Mouse (Mus musculus): Measurements from ENCODE around the gene Scfd2.

Gene Scfd2

DNA sequence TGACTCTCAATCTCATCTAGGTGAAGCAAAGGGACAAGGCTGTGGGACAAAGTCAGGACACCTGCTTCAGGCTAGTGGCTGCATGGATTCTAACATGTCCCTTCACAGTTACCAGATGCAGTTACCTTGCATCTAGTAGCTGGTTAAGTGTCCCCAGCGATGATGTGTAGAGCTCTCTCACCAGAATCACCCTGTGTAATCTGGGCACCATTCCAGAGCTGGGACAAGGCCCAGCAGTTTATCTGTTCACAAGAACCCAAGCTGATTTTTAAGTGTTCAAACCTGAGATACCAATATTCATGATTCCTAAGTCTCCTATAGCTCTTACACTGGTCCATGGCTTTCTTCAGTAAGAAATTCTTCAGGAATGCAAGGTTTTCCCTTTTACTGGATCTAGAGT, 264.4 kb downstream of the Scfd2 start:
- DNase-seq, result no peak

DNA sequence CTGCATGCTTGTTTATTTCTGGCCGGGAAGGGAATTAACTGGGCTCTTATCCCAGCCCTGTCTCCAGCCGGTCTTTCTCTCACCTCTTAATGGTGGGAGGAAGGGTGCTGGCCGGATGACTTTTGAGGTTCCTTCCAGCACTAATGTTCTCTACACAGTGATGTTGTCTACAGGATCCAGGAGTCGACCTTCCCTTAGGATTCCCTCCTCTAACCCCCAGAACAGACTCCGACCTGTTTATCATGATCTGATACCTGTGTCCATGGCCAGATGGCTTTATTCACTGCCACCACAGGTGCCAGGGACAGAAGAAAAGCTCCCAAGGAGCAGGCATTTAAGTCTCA, 265.1 kb downstream of the Scfd2 start:
- no peak for DNase-seq

GRCm38 (mm10) chr5:74265601-74266475, 265.7 kb downstream of the Scfd2 start:
- no peak for DNase-seq

DNA sequence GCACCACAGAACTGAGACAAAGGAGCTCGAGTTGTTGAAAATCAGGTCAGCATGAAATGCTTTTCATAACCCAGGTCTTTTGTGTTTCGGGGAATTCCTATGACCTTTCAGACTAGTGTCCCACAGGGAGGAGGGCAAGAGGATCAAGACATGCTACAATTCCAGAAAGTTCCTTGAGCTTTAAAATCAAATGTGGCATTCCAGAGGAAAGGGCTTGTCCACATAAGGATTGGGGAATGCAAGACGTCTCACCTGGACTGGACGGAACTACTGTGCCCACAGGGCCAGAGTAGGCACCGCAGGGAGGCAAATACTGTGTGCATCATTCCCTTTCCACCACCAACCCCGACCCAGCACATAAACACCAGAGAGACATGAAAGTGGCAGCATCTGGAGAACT, 266.4 kb downstream of the Scfd2 start:
- no peak for DNase-seq

- DNase-seq, result no peak
These were observed 267.0 kb downstream of the Scfd2 start for GRCm38 (mm10) chr5:74264541-74264940.

DNA sequence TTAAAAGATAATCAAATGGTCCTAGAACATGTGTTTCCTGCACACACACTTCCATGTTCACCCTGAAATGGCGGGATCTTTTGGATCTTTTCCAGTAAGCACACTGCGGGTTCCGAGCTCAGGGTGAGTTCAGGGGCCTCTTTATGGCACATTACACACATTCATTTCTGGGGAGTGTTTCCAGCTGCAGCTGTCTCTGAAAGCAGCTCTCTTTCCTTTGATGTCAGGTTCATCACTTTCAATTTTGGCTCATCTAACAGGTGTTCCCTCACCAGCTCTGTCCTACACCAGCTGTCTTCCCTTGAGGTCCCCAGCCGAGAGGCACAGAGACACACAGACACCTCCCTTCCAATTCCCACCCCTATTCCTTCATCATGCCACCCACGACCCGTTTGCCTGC, 270.5 kb downstream of the Scfd2 start:
- no peak for DNase-seq

DNA sequence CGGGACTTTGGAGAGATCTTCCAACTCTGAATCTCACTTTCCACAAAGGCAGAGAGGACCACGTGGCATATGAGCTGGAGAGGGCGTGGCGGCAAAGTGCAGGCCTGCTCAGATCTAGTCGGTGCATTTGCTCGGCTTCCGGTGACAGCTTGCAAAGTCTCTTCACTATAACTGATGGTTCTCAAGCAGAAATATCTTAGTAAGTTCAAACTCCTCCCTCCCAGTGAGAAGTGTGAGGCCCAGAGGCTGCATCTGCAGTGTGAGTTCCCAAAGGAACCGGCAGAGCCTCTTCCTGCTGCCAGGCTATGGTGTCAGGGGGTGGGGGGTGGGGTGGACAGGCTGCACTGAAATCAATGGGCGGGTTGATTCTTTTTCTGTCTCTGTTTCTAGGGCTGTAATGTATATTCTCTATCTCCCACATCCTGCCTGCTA, 271.2 kb downstream of the Scfd2 start:
- DNase-seq, result peak; percentile 49 to 72

DNA sequence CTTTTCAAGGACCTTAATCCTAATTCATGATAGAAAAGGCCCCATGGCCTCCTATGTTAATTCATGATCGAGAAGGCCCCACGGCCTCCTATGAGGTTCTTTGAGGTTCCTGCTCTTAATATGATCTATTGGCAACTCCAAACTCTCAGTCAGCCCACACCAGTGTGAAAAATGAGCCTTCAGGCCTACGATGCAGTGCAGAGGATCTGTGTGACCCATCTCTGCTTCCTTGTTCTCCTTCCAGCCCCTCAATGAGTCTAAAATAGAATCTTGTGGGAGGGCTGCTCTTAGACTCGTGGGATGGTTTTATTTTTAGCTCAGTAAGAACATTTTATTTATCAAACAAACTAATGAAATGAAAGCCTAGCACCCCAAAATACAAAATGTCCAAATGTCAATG, 274.9 kb downstream of the Scfd2 start:
- no peak for DNase-seq

- no peak for DNase-seq
These were observed 276.6 kb downstream of the Scfd2 start for GRCm38 (mm10) chr5:74254996-74255395.

DNA sequence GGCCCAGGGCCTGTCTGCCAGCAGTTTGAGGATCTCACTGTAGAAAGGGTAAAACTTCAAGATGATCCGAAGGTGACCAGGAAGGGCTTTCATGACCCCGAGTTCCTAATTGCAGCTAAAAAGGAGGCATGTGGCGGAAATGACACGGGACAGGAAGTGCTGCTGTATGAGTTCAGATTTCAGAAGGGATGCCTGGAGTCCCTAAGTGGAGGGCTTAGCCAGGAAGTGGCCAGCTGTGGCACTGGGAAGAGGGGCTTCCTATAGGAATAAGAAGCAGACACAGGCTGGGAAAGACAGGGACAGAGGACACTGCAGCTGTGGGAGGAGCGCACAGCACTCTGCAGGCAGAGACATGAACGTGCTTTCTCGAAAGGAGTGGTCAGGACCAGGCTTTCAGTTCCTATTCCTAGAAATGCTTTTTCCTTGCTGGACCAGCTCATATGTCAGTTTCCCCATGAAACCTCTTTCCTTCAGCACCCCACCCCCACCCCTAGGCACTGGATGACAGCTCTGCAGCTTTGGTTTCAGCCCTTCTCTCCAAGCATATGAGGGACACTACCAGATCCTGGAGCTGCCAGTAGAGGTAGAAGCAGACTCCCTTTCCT, 277.7 kb downstream of the Scfd2 start:
- no peak for DNase-seq

GRCm38 (mm10) chr5:74252672-74253286, 278.8 kb downstream of the Scfd2 start:
- DNase-seq, result no peak

DNA sequence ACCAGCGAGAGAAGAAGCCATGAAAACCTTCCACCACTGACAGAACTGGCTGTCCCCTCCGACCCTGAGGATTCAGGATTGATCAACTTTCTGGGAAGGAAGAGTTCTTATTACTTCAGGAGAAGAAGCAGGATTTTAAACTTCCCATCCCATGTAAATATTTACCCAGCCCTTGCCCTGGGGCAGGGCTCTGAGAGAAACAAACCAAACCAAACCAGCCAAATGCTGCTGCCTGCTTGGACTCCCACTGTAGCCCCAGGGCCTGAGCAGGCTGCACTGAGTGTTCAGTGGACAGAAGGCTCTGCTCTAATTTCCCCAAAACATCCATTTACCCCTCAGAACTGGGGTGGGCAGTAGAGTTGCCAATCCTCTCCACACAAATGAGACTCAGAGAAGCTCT, 280.6 kb downstream of the Scfd2 start:
- no peak for DNase-seq

DNA sequence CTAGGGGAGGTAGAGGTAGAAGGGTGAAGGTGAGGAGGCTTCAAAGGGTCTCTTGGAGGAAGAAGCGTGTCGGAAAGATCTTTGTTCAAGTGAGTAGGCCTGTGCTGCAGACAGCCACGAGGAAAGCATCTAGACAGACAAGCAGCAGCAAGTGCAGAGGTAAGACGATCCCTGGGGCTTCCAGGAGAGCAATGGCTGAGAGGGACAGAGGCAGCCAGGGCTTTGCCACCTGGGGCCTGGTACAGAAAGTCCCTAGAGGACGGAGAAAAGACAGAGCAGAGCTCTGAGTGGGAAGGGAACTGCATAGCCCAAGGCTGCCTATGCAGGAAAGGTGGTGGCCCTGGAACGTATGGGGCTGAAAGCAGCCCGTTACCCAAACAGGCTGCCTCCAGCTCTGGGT, 281.3 kb downstream of the Scfd2 start:
- DNase-seq, result no peak

- no peak for DNase-seq
These were observed 281.8 kb downstream of the Scfd2 start for GRCm38 (mm10) chr5:74249794-74250193.

- DNase-seq, result no peak
These were observed 284.6 kb downstream of the Scfd2 start for GRCm38 (mm10) chr5:74246971-74247370.

GRCm38 (mm10) chr5:74246453-74246852, 285.1 kb downstream of the Scfd2 start:
- no peak for DNase-seq

GRCm38 (mm10) chr5:74245641-74246145, 285.9 kb downstream of the Scfd2 start:
- DNase-seq, result no peak

GRCm38 (mm10) chr5:74244406-74245019, 287.0 kb downstream of the Scfd2 start:
- peak in 1 of 2 experiments; percentile 39 for DNase-seq

DNA sequence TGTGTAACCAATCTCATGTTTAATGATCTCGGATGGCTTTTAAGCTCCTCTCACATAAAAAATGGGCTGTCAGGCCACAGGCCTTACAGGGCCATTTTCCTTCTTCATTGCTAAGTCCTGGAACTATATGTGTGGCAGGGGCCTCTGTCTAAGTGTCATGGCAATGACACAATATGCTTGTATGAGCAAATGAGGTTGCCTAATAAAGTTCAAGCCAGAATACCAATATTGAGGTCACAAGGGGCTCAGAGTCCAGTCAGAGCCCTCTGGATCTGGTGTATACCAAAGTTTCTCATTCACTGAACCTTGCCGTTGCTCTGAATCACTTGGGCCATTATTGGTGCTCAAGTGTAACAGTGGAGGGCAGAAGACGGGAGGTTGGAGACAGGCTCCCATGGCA, 288.9 kb downstream of the Scfd2 start:
- no peak for DNase-seq

- DNase-seq, result peak; percentile 33 to 78
These were observed 290.5 kb downstream of the Scfd2 start for GRCm38 (mm10) chr5:74240926-74241680.

DNA sequence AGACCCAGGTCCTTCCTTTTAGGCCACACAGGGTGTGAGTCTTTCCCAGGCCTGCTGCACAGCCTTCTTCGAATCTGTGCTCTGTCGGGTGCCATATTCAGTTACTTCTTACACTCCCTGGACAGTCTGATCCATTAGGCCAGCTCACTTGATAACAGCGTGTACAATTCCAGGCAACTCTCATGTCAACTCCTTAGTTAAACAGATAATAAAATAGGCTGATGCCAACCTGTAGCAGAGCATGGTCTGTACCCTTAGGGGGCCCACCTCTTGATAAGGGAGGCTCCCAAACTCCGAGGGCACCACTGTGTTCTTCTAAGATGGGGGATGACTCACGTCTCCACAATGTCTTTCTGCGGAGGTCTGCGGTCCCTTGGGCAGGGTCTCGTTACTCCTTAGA, 291.3 kb downstream of the Scfd2 start:
- no peak for DNase-seq

- DNase-seq, result no peak
These were observed 292.2 kb downstream of the Scfd2 start for GRCm38 (mm10) chr5:74239369-74239768.

DNA sequence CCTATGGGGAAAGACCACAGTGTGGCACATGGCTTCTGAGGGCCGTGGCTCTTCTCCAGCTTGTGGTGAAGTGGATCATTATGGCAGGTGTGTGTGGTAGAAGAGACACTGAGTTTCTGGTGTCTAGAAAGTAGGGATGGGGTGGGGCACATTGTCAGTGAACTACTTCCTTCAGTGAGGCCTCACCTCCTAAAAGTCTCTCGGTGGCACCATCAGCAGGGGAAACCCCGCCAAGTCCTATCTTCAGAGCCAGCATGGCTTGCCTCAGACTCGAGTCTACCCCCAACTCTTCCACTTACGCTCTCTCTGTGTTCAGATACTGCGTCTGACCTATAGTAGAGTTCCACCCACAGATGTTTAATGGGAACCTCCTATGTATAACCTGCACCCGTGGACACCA, 297.8 kb downstream of the Scfd2 start:
- DNase-seq, result no peak

All from lung, postnatal 4 days (tissue).